In genomic region chr2:57111011-57111790, GRCm38 (mm10) we compare ENCODE assay signal across 11 mouse cellular contexts. TPM values are rescaled to one million over a fixed set of nuclear protein-coding genes. Genes with fewer than 3 reads are reported as not detected.
DNase-seq lines count a peak whose midpoint lies in the region; ATAC-seq and TF ChIP-seq lines count a peak whose summit lies in the region.
"Had no signal": no experiment of that assay in that cellular context is flagged by ENCODE, and none has a peak within 500 bp of the region (broad histone marks: within the 10 kb centered on the region; RNA-seq: fewer than 3 reads in every experiment).

No protein-coding gene starts in this region.

- no peak overlapping the region for H3K9ac ChIP-seq in heart, embryonic 12.5 days
- H3K9ac ChIP-seq in hindbrain, embryonic 12.5 days, result 0 out of 2 replicates have a peak overlapping the region, but pooled peaks have one; percentile 24
- peak overlapping the region; percentile 55 for H3K9ac ChIP-seq in midbrain, embryonic 14.5 days (replicated peaks; ENCODE audit: low read length)
- H3K9ac ChIP-seq: lung, embryonic 15.5 days had no signal

- peaks cover 62% of the 10 kb centered on the region for H3K27me3 ChIP-seq in heart, embryonic 12.5 days (replicated peaks)
- peaks cover 83% of the 10 kb centered on the region for H3K27me3 ChIP-seq in hindbrain, embryonic 12.5 days
- peaks cover 87% of the 10 kb centered on the region for H3K27me3 ChIP-seq in midbrain, embryonic 14.5 days (ENCODE audit: control insufficient read depth, insufficient read depth, low read length)
- H3K27me3 ChIP-seq in thymus, adult 2 months (ENCODE audit: control insufficient read depth, insufficient read depth, low read length), result peaks cover 23% of the 10 kb centered on the region

- no peak for TF ChIP-seq POLR2A in brain, embryonic 14.5 days (IDR thresholded peaks at IDR 0.05; ENCODE audit: borderline replicate concordance, extremely low read depth, insufficient read depth, insufficient read length, poor library complexity, severe bottlenecking)
- no peak for TF ChIP-seq POLR2A in thymus, adult 2 months (IDR thresholded peaks at IDR 0.05; ENCODE audit: control insufficient read depth, extremely low read depth, insufficient read depth, low read length, poor library complexity)

- peaks cover 18% of the 10 kb centered on the region for H3K4me1 ChIP-seq in heart, embryonic 12.5 days (replicated peaks)
- H3K4me1 ChIP-seq in hindbrain, embryonic 12.5 days, result peaks cover 35% of the 10 kb centered on the region
- peaks cover 13% of the 10 kb centered on the region; the same call in 1 of the 2 replicates for H3K4me1 ChIP-seq in midbrain, embryonic 14.5 days (ENCODE audit: control insufficient read depth, insufficient read depth, low read length)
- H3K4me1 ChIP-seq in thymus, adult 2 months (replicated peaks; ENCODE audit: control insufficient read depth, insufficient read depth, low read length), result peaks cover 12% of the 10 kb centered on the region

- H3K4me3 ChIP-seq in heart, embryonic 12.5 days, result peak overlapping the region; percentile 27
- H3K4me3 ChIP-seq in hindbrain, embryonic 12.5 days, result peak overlapping the region; percentile 20
- H3K4me3 ChIP-seq in midbrain, embryonic 14.5 days (replicated peaks; ENCODE audit: low read depth, low read length), result peak overlapping the region; percentile 65
- H3K4me3 ChIP-seq in thymus, adult 2 months (ENCODE audit: control insufficient read depth, insufficient read depth, low read length), result no peak overlapping the region
- H3K4me3 ChIP-seq: lung, embryonic 15.5 days had no signal

- H3K27ac ChIP-seq in heart, embryonic 12.5 days (ENCODE audit: poor library complexity, severe bottlenecking), result no peak overlapping the region
- H3K27ac ChIP-seq in hindbrain, embryonic 12.5 days, result peak overlapping the region; percentile 18
- peak overlapping the region; percentile 72 for H3K27ac ChIP-seq in midbrain, embryonic 14.5 days (replicated peaks; ENCODE audit: low read depth, low read length)
- H3K27ac ChIP-seq in thymus, adult 2 months (ENCODE audit: control insufficient read depth, insufficient read depth, low read length), result no peak overlapping the region
- H3K27ac ChIP-seq: lung, embryonic 15.5 days had no signal

- no peak for DNase-seq in heart, adult 8-10 months (ENCODE audit: low spot score)
- DNase-seq in brain, embryonic 14.5 days (ENCODE audit: low read depth), result peak; percentile 69
- peak; percentile 69 for DNase-seq in midbrain, embryonic 14.5 days
- no peak for DNase-seq in thymus, adult 2 months
- no peak for DNase-seq in cerebellum, adult 11-12 months
- DNase-seq: cerebellum, adult 9-10 months; gastrocnemius, postnatal 10 days had no signal

- no peaks in the 10 kb centered on the region for H3K36me3 ChIP-seq in heart, embryonic 12.5 days
- H3K36me3 ChIP-seq in hindbrain, embryonic 12.5 days, result no peaks in the 10 kb centered on the region
- H3K36me3 ChIP-seq in midbrain, embryonic 14.5 days (ENCODE audit: control insufficient read depth, insufficient read depth, low read length), result no peaks in the 10 kb centered on the region
- H3K36me3 ChIP-seq in thymus, adult 2 months (ENCODE audit: control insufficient read depth, insufficient read depth, low read length), result no peaks in the 10 kb centered on the region
- H3K36me3 ChIP-seq: lung, embryonic 15.5 days had no signal

- peak overlapping the region; percentile 26 for H3K4me2 ChIP-seq in heart, embryonic 12.5 days
- peak overlapping the region; percentile 42 for H3K4me2 ChIP-seq in hindbrain, embryonic 12.5 days (replicated peaks)
- H3K4me2 ChIP-seq in midbrain, embryonic 14.5 days (ENCODE audit: low read length), result peak overlapping the region; percentile 45
- H3K4me2 ChIP-seq: lung, embryonic 15.5 days had no signal

- TF ChIP-seq CTCF in brain, embryonic 14.5 days (IDR thresholded peaks at IDR 0.05; ENCODE audit: borderline replicate concordance, extremely low read depth, insufficient read depth, insufficient read length), result no peak
- TF ChIP-seq CTCF in thymus, adult 2 months (IDR thresholded peaks at IDR 0.05; ENCODE audit: borderline replicate concordance, control insufficient read depth, extremely low read depth, insufficient read depth, low read length, poor library complexity), result no peak

- peaks cover 9% of the 10 kb centered on the region; the same call in 1 of the 2 replicates for H3K9me3 ChIP-seq in heart, embryonic 12.5 days (replicated peaks)
- H3K9me3 ChIP-seq in hindbrain, embryonic 12.5 days (replicated peaks), result 0 out of 2 replicates have a peak, but pooled peaks cover 4% of the 10 kb centered on the region
- no peaks in the 10 kb centered on the region for H3K9me3 ChIP-seq in midbrain, embryonic 14.5 days (ENCODE audit: control insufficient read depth, low read length)
- H3K9me3 ChIP-seq: lung, embryonic 15.5 days had no signal

- WGBS in heart, embryonic 12.5 days, result 9% methylated on average over 39 of the region's 39 CpGs
- WGBS in hindbrain, embryonic 12.5 days, result 3% methylated on average over 39 of the region's 39 CpGs
- WGBS in midbrain, embryonic 14.5 days, result 1% methylated on average over 39 of the region's 39 CpGs
- WGBS in thymus, adult 2 months, result 16% methylated on average over 39 of the region's 39 CpGs

- no peak for ATAC-seq in heart, embryonic 12.5 days (ENCODE audit: insufficient number of reproducible peaks, low FRiP score)
- ATAC-seq in hindbrain, embryonic 12.5 days (ENCODE audit: low FRiP score), result no peak
- no peak for ATAC-seq in midbrain, embryonic 14.5 days (ENCODE audit: low FRiP score, low TSS enrichment)
- ATAC-seq in megakaryocyte, adult 5-6 weeks (ENCODE audit: poor library complexity, severe bottlenecking), result no peak

RNA-seq across cellular contexts. Expression of gene Nr4a2, which starts 12.6 kb away (rescaled TPM):
- polyA plus RNA-seq in heart, embryonic 12.5 days (2016; fragmentation: Nextera tagmentation; extraction: Ambion mirVana), result 3.5 and 3.8 TPM in 2 replicates
- 1 to 10 TPM in 2 of 4 experiments, under 1 TPM in 2; 0.53 to 2.1 (median 1.2) TPM for total RNA-seq in heart, adult 8-10 months (2022)
- 8.7 and 19.7 TPM in 2 replicates for polyA plus RNA-seq in brain, embryonic 14.5 days (2012; rRNA removed)
- 21.3 and 28.1 TPM in 2 replicates for polyA plus RNA-seq in hindbrain, embryonic 12.5 days (2016; fragmentation: Nextera tagmentation; extraction: Ambion mirVana)
- 23.8 and 30.9 TPM in 2 replicates for polyA plus RNA-seq in midbrain, embryonic 14.5 days (2014; fragmentation: Nextera tagmentation; extraction: Ambion mirVana)
- polyA plus RNA-seq in thymus, adult 2 months (2012; rRNA removed), result 1.7 and 2.0 TPM in 2 replicates
- 1.9 and 6.6 TPM in 2 replicates for total RNA-seq in megakaryocyte, adult 5-6 weeks (2015)
- 1.7 and 1.8 TPM in 2 replicates for total RNA-seq in megakaryocyte, adult 5-6 weeks (2017)

Comparison
In these comparisons a context has a peak if more than half of its experiments do, and no peak if none do; other contexts are left out.
1. H3K27ac ChIP-seq: peak in hindbrain, embryonic 12.5 days (single experiment) and midbrain, embryonic 14.5 days (single experiment); none in heart, embryonic 12.5 days (single experiment) and thymus, adult 2 months (single experiment).
2. DNase-seq: peak in brain, embryonic 14.5 days (single experiment) and midbrain, embryonic 14.5 days (single experiment); none in heart, adult 8-10 months (single experiment), thymus, adult 2 months (single experiment) and cerebellum, adult 11-12 months (single experiment).
3. Peak in every context shown above with its lines, with median percentiles within 50 percentile points of each other: H3K4me2 ChIP-seq.